Mouse (Mus musculus) frontal cortex, postnatal 36 days (tissue): ENCODE results near the gene Pacrg.
A peak's percentile ranks its signal among the peaks of the same experiment; 100 is the strongest.

Experiments
- DNase-seq, 2 experiments: peaks; one replicate each; pipeline ENCODE4 v3.0.0; 2022; ENCODE audit warnings: low spot score in 2 of 2

Pacrg gene

GRCm38 (mm10) chr17:10406311-10406710 lies 433.8 kb downstream of the Pacrg start:
- no peak for DNase-seq

- DNase-seq = no peak
These were observed 434.2 kb downstream of the Pacrg start for GRCm38 (mm10) chr17:10405906-10406305.

DNA sequence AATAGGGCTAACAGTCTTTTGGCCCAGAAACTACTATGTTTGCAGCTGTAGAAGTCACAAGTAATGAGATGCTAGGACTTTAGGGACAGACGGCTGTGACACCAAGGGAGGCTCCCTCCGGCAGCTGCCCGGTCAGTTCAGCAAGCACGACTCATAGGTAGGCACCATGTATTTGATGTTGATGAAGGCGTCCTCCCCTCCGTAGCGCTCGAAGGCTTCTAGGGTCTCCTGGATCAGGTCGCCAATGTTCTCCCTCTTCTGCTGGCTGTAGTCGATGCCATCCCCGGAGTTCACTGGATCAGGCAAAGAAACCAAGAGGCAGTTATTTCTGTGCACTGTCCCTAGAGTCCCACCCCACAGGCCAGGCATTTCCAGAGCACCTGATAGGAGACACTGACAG lies 436.9 kb downstream of the Pacrg start:
- no peak for DNase-seq

DNA sequence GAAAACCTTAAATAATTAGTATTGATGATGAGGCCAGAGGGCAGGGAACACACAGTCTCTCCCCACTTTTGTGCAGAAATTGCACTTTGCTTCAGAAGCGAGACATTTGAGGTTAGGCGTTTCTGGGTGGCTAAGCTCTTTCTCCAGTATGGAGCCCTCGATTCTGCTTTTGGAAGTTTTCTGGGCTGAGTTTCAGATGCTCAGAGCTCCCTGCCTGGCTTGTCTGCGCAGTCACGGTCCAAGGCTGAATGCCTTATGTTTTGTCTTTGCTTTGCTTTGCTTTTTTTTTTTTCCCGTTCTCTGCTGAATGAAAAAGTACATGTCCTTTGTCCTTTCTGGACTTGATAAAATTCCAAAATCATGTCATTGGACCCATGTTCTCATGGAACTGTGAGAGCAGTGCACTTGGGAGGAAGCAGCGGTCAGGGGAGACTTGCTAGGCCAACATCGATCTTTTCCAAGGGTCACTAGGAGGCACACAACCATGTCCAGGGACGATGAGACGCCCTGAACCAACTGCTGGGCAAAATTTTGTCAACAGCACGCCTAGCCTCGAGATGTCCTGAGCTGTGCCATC lies 438.0 kb downstream of the Pacrg start:
- DNase-seq = no peak

- no peak for DNase-seq
These were observed 438.6 kb downstream of the Pacrg start for GRCm38 (mm10) chr17:10401529-10401928.

- DNase-seq = no peak
These were observed 440.4 kb downstream of the Pacrg start for GRCm38 (mm10) chr17:10399706-10400105.

GRCm38 (mm10) chr17:10398871-10399270 lies 441.2 kb downstream of the Pacrg start:
- DNase-seq = no peak

GRCm38 (mm10) chr17:10397924-10398627 lies 442.0 kb downstream of the Pacrg start:
- no peak for DNase-seq

DNA sequence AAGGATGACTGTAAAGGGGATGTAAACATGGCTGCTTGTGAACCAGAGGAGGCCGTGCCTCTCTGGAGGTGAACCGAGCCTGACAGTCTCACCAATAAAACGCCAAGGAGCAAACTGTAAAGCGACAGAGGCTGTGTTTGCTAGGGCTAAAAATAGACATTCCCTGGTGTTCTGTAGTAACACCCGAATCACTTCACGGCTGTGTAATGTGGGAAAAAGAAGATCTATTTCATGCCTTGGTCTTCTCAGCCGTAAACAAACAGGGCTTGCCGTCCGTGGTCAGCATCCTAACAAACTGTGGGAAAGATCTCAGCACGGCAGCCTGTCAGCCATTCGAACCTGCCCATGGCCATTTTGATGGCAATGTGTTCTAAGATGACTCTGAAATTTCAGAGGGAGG lies 442.8 kb downstream of the Pacrg start:
- no peak for DNase-seq

GRCm38 (mm10) chr17:10396863-10397262 lies 443.2 kb downstream of the Pacrg start:
- DNase-seq = no peak

DNA sequence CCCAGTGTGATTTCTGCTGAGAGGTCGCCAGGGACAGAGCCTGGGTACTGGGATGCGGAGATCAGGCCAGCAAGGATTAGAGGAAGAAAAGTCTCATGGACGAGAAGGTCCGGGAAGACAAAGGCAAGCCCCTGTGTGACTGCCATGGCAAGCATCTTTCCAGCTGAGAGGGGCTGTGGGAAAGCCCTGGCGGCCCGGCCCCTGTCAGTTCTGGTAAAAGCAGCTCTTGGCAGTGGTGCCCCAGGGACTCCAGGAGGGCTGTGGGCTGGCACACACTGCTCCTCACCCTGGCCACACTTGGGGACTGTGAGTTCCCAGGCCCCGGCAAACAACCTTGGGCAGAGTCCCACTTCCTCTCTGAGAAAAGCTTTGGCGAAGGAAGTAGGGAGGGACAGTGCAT lies 445.3 kb downstream of the Pacrg start:
- peak; percentile 62 to 64 for DNase-seq

DNA sequence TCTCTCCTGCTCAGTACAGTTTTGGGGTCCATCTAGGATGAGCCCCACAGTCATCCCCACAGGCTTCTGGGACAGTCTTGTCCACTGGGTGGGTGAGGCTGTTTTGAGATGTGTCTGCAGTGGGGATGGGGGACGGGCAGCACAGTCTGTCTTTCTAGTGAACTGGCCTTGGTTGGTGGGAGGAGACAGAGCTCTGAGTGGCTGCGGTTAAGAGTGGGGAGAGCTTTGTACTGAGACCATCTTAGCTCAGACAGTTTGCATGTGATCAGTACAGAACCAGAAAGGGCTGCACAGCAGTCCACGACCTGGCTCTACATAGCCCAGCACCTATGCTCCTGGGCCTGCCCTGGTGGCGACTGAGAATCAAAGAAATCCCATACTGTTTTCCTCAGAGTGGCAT lies 446.3 kb downstream of the Pacrg start:
- no peak for DNase-seq

- DNase-seq = no peak
These were observed 447.6 kb downstream of the Pacrg start for GRCm38 (mm10) chr17:10392342-10393034.

- peak; percentile 53 to 56 for DNase-seq
These were observed 449.6 kb downstream of the Pacrg start for GRCm38 (mm10) chr17:10390232-10391172.

GRCm38 (mm10) chr17:10389740-10390139 lies 450.4 kb downstream of the Pacrg start:
- DNase-seq = no peak

GRCm38 (mm10) chr17:10386548-10386947 lies 453.6 kb downstream of the Pacrg start:
- DNase-seq = no peak

GRCm38 (mm10) chr17:10383406-10383805 lies 456.7 kb downstream of the Pacrg start:
- no peak for DNase-seq

DNA sequence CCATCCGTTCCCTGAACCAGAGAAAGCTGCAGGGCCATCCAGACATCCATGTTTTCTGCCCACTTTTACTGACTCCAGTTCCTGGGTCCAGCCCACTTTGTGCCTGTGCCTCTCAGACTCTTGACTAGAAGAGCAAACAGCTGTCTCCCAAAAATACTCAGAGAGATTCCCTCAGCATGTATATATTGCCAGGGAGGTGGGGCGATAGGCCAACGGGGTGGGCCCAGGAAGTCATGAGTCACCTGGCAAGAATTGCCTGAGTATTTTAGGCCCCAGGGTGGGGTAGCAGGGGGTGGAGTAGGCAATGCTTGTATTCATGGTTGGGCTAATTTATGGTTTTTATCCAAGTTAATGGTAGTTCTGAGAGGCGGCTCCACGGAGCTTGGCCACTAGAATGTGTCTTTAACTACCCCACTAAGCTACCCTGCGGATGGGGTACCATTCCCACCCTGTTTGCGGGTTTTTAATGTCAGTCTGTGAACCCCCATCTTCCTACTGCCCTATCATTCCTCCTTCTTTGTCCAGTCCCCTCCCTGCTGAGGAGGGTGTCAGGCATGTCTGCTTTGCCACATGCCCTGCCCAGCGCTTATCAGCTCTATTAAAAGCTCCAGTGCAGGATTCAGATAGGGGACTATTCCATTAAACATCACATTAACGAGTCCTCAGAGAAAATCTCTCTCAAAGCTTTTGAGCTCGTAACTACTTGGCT lies 461.5 kb downstream of the Pacrg start:
- DNase-seq = no peak

GRCm38 (mm10) chr17:10377606-10378005 lies 462.5 kb downstream of the Pacrg start:
- DNase-seq = no peak

GRCm38 (mm10) chr17:10374316-10374715 lies 465.8 kb downstream of the Pacrg start:
- DNase-seq = no peak

DNA sequence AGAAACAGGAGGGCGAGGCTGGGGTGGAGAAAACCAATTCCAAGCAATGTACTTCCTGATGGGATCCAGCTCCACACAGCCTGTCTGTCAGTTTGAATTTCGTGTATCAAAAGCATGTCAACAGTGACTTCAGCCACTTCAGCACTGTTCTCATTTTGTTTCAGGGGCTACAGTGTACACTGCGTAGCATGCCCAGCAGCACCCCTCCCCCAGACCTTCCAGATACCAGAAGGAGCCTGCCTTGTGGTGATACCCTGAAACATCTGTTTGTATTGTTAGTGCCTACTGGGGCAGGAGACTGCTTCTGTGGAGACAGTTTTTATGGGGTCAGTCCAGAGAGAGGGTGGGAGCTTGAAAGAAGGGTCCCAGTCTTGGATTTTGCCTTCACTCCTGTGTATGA lies 466.4 kb downstream of the Pacrg start:
- DNase-seq = no peak
